Mouse (Mus musculus): Measurements from ENCODE around the gene Sec23a.
"Not testable (repeated sequence)": the region's sequence is repeated elsewhere in the genome, so short reads cannot be mapped to it uniquely, and the experiment has no call there.

The Sec23a gene

GRCm38 (mm10) chr12:58981178-58981661 is 30.6 kb downstream of the Sec23a start:
- DNase-seq, result not testable (repeated sequence)

DNA sequence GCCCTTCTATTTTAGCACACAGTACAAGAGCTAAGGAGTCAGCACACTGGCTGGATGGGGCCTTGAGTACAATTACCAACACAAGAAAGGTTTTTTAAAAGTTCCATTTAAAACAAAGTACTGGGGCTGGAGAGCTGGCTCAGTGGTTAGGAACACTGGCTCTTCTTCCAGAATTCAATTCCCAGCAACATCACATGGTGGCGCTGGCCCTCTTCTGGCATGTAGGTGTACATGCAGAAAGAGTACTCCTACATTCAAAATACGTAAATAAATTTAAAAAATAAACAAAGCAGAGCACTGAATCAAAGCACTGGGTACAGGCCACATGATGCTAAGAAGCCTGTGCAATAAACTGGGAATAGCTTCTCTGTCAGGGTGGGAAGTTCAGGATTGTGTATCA is 34.9 kb downstream of the Sec23a start:
- DNase-seq, result no peak

GRCm38 (mm10) chr12:58964583-58964982 is 47.2 kb downstream of the Sec23a start:
- no peak for DNase-seq

GRCm38 (mm10) chr12:58960844-58961243 is 51.0 kb downstream of the Sec23a start:
- no peak for DNase-seq

DNA sequence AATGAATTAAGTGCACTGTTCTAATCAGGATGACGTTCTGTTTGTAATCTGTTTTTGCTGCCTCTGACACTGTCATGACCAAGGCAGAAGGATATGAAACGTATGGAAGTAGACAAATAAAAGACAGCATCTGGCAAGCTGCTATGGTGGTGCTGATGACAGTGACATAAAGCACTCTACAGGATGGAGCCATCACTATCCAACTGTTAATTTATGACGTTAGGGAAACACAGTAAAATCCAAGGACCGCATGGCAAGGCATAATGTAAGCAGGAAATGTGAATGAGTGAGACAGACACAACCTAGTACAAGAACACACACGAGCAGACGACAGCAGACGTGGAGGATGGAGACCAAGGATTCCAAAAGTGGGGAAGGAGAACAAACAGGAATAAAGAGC is 55.2 kb downstream of the Sec23a start:
- DNase-seq, result no peak

- DNase-seq, result no peak
Measured at GRCm38 (mm10) chr12:58956162-58956561, 55.7 kb downstream of the Sec23a start.

DNA sequence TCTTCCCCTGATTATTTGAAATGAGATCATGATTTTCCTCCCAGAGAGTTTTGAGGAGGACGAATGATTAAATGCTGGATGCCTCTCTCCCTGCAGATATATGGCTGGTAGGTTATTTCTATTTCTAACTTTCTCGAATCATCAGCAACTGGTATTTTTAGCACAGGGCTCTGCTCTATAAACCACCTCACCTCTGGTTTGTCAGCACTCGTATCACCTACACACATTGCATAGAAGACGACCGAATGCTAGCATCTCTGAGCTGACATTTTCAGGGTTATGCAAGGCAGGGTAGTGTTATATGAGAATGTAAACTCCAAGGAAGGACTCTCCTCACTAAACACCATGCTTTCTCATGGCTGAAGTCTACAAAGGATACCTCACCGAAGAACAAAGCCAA is 63.9 kb downstream of the Sec23a start:
- no peak for DNase-seq

DNA sequence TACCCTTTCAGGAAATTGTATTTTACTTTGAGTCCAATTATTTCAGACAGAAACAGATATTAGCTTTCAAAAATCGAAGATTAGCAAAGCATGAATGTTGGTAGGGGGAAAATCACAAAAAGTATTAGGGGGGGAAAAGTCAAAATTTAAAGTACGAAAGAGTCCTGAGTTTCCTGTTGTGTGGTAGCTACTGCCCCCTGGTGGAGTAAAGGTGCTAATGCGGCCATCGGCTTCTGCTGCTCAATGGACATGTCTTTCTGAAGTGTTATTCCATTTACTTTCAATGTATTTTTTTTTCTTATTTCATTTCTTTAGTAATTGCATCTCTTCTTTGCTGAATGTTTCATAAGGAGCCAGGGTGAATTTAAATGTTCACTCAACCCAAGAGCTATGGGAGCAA is 64.6 kb downstream of the Sec23a start:
- peak; percentile 51 for DNase-seq

GRCm38 (mm10) chr12:58942544-58942943 is 69.3 kb downstream of the Sec23a start:
- DNase-seq, result no peak

- DNase-seq, result no peak
Measured at GRCm38 (mm10) chr12:58934580-58934979, 77.2 kb downstream of the Sec23a start.

DNA sequence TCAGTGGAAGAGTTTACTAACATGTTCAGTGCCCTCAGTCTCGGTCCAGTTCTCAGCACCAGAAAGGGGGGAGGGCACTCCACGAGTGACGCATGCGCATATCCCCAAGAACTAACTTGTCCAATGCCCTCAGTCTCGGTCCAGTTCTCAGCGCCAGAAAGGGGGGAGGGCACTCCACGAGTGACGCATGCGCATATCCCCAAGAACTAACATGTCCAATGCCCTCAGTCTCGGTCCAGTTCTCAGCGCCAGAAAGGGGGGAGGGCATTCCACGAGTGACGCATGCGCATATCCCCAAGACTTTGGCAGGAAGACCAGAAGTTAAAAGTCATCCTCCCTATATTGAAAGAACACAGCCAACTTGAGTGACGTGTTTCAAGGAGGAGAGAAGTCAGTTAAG is 86.8 kb downstream of the Sec23a start:
- DNase-seq, result no peak

DNA sequence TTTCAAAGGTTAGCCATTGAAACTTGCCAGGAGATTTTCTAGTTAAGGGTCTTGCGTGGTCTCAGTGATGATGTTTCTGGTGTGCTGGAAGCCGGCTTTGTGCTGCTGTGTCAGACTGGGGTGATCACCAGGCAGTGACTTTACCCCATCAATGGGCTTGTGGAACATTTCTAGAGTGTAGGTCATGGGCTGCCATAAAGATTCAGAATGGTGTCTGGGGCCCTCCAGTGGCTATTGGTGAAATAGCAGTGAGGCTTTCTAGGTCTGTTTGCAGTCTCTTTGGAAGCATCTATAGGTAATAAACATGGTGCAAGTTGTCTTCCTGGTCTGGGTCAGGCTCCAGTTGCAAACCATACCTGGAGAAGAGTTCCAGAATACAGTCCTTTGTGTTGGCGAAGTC is 87.8 kb downstream of the Sec23a start:
- peak; percentile 68 for DNase-seq

DNA sequence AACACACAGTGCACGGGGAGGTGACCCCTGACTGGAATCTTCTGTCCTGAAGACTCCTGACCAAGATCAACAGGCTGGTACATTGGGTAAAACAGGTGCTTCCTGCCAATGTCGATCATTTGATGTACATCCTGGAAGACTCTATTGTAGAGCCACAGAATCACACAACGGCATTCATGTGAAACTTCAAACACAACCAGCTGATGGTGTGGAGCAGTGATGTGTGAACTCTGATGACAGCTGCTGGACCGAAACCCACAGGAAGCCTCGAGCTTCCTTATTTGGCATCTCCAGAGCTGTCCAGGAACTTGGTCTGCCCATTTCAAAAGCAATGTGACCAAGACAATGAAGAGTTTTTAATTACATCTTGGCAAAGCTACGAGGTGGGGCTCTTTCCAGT is 91.0 kb downstream of the Sec23a start:
- no peak for DNase-seq

DNA sequence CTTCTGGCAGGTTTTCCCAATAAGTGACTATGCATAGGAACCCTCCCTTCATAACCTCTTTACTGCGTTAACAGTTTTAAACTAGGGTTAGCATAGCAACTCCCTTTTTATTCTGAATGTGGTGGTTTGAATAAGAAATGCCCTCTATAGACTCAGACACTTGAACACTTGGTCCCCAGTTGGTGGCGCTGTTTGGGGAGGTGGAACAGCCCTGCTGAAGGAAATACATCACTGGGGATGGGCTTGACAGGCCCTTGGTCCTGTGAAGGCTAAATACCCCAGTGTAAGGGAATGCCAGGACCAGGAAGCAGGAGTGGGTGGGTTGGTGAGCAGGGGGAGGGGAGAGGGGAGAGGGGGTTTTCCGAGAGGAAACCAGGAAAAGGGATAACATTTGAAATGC is 92.3 kb downstream of the Sec23a start:
- no peak for DNase-seq

GRCm38 (mm10) chr12:58909826-58910225 is 102.0 kb downstream of the Sec23a start:
- no peak for DNase-seq

All from right cerebral cortex, postnatal 25 days (tissue).